Mouse (Mus musculus): ENCODE results near the gene Hyal3.
A peak's percentile ranks its signal among the peaks of the same experiment; 100 is the strongest.
"Not testable (repeated sequence)": the region's sequence is repeated elsewhere in the genome, so short reads cannot be mapped to it uniquely, and the experiment has no call there.

Gene Hyal3

GRCm38 (mm10) chr9:107573774-107574173, 6.8 kb upstream of the Hyal3 start:
- not testable (repeated sequence) for DNase-seq

- DNase-seq = peak; percentile 12
These were observed 4.8 kb upstream of the Hyal3 start for GRCm38 (mm10) chr9:107575579-107576356.

DNA sequence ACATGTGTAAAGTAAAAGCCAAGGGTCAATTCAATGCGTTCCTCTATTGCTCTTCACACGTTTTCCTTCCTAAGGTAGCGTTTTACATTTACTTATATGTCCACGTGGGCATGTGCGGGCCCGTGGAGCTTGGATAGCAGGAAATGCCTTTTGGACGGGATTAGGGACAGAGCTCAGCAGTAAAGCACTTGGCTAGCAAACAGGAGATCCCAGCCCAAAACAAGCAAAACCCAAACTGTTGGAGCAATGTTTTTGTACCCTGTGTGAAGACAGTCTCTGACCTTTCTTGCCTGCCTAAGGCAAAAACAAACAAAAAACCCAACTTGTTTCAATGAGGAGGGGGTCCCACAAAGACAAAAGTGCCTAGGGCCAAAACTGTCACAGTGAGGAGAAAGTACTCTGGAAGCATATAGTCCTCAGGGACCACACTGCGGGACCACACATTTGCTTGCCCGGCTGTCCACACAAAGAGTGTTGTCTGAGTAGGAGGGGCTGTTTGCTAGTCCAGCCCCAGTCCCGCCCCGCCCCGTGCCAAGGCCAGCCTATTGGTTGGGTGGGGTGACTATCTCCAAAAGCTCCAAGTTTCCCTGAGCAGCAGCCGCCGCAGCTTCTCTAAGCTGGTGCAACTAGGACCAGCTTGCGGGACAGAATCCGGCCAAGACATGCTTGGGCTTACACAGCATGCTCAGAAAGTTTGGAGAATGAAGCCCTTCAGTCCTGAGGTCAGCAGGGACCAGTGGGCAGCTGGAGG, 4.1 kb upstream of the Hyal3 start, which contains the start of gene Hyal1:
Gene Hyal1, plus strand, starts transcription at position 571 of the 751 bp plus-strand sequence.
- DNase-seq = peak; percentile 95

- DNase-seq = no peak
These were observed 2.7 kb upstream of the Hyal3 start for GRCm38 (mm10) chr9:107577871-107578270.

- no peak for DNase-seq
These were observed 2.0 kb upstream of the Hyal3 start, which contains the start of gene Naa80 for GRCm38 (mm10) chr9:107578587-107578986. Gene Naa80, plus strand, starts transcription at chr9:107578887.

DNA sequence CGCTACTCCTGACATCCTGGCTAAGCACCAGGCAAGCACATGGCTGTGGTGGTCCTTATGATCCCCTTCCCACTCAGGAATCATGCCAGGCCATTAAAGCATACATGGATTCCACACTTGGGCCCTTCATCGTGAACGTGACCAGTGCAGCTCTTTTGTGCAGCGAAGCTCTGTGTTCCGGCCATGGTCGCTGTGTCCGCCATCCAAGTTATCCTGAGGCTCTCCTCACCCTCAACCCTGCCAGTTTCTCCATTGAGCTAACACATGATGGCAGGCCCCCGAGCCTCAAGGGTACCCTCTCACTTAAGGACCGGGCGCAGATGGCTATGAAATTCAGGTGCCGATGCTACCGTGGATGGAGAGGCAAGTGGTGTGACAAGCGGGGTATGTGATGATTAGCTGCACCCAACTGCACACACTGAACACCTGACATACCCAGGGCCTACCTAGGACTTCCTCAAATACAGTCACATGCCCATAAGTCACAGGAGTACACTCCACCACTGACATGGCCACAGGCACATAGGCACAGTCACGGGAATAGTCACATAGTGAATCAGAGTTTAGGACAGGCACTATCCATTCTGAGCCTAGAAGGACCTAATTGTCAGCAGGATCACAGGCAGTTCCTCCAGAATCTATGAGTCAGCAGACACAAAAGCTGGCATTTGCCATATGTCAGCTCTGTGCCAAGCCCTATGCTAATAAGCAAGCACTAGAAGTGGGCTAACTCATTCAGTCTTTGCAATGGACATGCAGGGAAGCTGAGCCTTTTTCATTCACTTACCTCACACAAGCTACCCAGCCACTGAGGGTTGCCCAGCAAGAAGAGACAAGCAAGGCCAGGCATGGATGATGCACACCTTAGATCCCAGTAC, 1.4 kb upstream of the Hyal3 start:
- DNase-seq = no peak

- no peak for DNase-seq
These were observed 966 bp downstream of the Hyal3 start for GRCm38 (mm10) chr9:107581584-107581983.

DNA sequence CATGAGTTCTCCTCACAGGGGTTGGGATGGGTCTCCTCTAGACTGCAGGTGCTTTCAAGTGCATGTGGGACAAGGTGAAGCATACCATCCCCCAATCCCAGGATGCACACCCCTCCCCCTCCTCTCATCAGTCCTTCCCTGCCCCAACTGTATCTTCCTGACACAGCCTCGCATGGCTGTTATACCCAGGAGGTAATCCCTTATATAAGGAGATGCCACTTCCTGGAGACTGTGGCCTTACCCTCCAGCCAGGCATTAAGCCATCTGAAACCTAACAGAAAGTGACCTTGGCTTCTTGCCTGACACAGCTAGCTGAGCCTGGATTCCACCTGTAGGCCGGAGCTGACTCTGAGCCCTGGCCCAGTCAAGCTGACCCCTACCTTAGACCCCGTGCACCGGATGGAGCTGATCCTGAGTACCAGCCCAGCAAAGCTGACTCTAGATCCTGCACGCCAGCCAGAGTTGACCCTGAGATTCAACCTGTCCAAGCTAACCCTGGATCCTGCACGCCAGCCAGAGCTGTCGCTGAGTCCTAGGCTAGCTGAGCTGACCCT, 2.0 kb downstream of the Hyal3 start:
- DNase-seq = no peak

DNA sequence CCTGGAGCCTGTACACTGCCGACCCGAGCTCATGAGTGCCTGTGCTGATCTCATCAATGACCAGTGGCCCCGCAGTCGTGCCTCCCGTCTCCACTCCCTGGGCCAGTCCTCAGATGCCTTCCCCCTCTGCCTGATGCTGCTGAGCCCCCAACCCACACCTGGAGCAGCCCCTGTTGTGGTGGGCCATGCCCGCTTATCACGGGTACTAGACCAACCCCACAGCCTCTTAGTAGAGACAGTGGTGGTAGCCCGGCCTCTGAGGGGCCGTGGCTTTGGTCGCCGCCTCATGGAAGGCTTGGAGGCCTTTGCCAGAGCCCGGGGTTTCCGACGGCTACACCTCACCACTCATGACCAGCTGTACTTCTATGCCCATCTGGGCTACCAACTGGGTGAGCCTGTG, 2.6 kb downstream of the Hyal3 start:
- no peak for DNase-seq

GRCm38 (mm10) chr9:107586504-107586903, 5.9 kb downstream of the Hyal3 start:
- DNase-seq = no peak

GRCm38 (mm10) chr9:107586974-107587832, 6.6 kb downstream of the Hyal3 start, which contains the start of gene Ifrd2:
Gene Ifrd2, plus strand, starts transcription at chr9:107587642.
- DNase-seq = peak; percentile 99

DNA sequence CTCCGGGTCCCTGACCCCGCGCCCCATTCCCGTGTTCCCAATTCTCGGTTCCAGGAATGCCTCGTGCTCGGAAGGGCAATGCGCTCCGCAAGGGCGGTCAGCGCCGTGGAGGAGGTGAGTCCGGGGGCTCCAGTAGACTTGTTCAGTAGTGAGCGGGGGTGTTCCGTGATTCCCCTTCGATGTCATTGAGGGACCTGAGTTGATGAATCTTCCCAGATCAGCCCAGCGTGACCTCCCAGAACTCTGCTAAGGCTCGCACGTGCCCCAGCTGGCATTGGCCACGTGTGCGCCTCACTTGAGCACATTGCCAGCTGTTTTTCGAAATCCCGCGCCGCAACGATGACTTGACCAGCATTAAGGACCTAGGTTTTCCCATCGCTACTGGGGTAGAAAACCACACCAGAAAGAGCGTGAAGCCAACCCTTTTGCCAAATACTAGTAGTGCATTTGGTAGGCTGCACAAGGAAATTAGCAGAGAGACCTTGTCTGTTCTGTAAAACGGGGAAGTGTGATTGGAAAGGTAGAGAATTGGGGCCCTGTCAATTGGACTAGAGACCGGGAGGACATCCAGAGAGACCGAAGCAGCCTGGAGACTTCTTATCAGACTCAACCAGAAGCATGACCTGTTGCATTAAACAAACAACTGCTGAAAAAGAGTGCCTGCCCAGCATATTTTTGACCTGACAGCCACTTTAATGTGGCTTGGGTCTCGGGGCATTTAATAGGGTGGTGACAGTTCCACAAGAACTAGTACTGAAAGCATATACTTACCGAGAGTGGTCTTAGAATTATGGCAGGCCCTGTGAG, 7.4 kb downstream of the Hyal3 start:
- peak; percentile 69 for DNase-seq

DNA sequence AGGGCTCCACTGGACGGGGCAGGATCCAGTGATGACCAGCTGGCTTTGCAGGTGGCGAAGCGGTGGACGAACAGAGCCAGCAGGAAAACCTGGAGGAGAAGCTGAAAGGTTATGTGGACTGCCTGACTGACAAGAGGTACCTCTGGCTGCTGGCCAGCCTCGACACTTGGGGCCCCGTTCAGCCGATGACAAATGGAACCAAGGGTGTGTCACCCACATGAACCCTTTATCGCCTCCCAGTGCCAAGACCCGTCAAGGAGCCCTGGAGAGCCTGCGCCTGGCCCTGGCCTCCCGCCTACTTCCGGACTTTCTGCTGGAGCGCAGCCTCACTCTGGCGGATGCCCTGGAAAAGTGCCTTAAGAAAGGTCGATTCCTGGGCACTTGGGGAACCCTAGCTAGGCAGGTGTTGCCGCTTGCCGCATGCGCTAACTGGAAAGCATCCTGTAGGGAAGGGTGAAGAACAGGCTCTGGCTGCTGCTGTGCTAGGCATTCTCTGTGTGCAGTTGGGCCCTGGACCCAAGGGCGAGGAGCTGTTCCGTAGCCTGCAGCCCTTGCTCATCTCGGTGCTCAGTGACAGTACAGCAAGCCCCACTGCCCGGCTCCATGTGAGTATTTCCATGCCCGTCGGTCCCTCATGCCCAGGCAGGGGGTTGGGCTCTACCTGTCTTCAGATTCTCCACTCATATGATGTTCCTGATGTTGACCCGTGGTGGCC, 9.6 kb downstream of the Hyal3 start:
- DNase-seq = peak; percentile 83

DNA sequence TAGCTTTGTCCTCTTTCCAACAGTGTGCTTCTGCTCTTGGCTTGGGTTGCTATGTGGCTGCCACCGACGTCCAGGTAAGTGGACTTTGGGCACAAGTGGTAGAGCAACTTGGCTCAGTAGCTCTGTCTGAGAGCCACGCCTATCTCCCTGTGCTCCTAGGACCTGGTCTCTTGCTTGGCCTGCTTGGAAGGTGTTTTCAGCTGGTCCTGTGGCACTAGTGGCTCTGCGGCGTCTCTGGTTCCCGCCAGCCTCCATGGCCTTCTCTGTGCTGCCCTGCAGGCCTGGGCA, 10.1 kb downstream of the Hyal3 start:
- no peak for DNase-seq

GRCm38 (mm10) chr9:107593101-107593976, 12.7 kb downstream of the Hyal3 start:
- no peak for DNase-seq

DNA sequence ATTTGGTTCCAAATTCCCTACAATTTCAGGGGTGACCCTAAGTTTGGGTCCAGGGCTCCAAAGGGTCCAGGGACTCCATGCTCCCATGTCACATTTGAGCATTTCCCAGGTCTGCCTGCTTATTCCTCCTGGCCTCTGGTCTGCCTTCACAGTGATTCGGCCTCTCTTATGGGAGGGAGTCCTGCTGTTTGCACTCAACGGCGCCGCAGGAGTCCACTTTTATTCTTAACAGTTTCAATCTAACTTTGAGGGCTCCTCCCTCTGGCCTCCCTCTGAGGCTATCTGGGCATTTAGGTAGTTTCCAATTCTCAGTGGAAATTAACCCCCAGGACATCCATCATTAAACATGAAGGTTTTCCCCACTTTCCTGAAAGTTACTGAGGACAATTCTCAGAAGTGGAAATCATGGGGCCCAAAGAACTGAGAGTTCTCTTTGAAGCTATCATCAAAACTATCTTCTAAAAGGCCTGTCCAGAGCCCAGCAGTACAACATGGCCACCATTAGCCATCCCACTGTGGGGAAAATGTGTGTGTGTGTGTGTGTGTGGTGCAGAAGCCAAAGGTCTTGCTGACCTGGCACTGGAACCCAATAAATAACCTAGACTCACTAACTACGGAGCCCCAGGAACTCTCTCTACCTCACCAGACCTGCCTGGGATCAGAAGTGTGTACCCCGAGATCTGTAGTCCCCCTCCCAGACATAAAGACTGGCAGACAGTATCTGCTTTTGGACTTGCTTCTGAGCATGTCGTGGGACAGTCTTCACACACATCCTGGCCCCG, 13.9 kb downstream of the Hyal3 start:
- DNase-seq = no peak

GRCm38 (mm10) chr9:107596619-107597569, 16.3 kb downstream of the Hyal3 start:
- no peak for DNase-seq
